Mouse (Mus musculus) CD4-positive, CD25-positive, alpha-beta regulatory T cell, adult 2 months (primary cell): Measurements from ENCODE around the gene Cebpg.

Experiments
- DNase-seq: peaks from one replicate; pipeline ENCODE4 v3.0.0-alpha.2; 2012; ENCODE audit warnings: low read depth, low spot score

Gene Cebpg

GRCm38 (mm10) chr7:35054286-35054685 is 2.1 kb downstream of the Cebpg start:
- DNase-seq, result no peak

- DNase-seq, result no peak
Measured at GRCm38 (mm10) chr7:35053161-35053560, 3.2 kb downstream of the Cebpg start.

- no peak for DNase-seq
Measured at GRCm38 (mm10) chr7:35050540-35050939, 5.8 kb downstream of the Cebpg start.

- DNase-seq, result no peak
Measured at GRCm38 (mm10) chr7:35046091-35046490, 10.3 kb downstream of the Cebpg start.

- DNase-seq, result no peak
Measured at GRCm38 (mm10) chr7:35044719-35045118, 11.7 kb downstream of the Cebpg start.

- no peak for DNase-seq
Measured at GRCm38 (mm10) chr7:35043266-35043817, 13.0 kb downstream of the Cebpg start.

GRCm38 (mm10) chr7:35042759-35043217 is 13.6 kb downstream of the Cebpg start:
- no peak for DNase-seq

- DNase-seq, result no peak
Measured at GRCm38 (mm10) chr7:35042209-35042554, 14.2 kb downstream of the Cebpg start.

GRCm38 (mm10) chr7:35041286-35042208 is 14.8 kb downstream of the Cebpg start:
- no peak for DNase-seq

GRCm38 (mm10) chr7:35040176-35040972 is 16.0 kb downstream of the Cebpg start:
- DNase-seq, result no peak

GRCm38 (mm10) chr7:35037408-35037807 is 19.0 kb downstream of the Cebpg start:
- DNase-seq, result no peak

- no peak for DNase-seq
Measured at GRCm38 (mm10) chr7:35036266-35036731, 20.1 kb downstream of the Cebpg start.

GRCm38 (mm10) chr7:35035565-35035964 is 20.8 kb downstream of the Cebpg start:
- no peak for DNase-seq

- no peak for DNase-seq
Measured at GRCm38 (mm10) chr7:35035141-35035553, 21.2 kb downstream of the Cebpg start.

GRCm38 (mm10) chr7:35030567-35030966 is 25.8 kb downstream of the Cebpg start:
- DNase-seq, result no peak

- DNase-seq, result no peak
Measured at GRCm38 (mm10) chr7:35029648-35030047, 26.7 kb downstream of the Cebpg start.

- no peak for DNase-seq
Measured at GRCm38 (mm10) chr7:35029228-35029627, 27.1 kb downstream of the Cebpg start.

GRCm38 (mm10) chr7:35028559-35028958 is 27.8 kb downstream of the Cebpg start:
- no peak for DNase-seq

GRCm38 (mm10) chr7:35027801-35028420 is 28.5 kb downstream of the Cebpg start:
- DNase-seq, result no peak

GRCm38 (mm10) chr7:35026838-35027291 is 29.5 kb downstream of the Cebpg start:
- no peak for DNase-seq

GRCm38 (mm10) chr7:35026276-35026630 is 30.1 kb downstream of the Cebpg start:
- DNase-seq, result no peak
